Mouse (Mus musculus) heart, postnatal 0 days (tissue): ENCODE data around the gene Wwox. TPM values are rescaled to one million over a fixed set of nuclear protein-coding genes. Genes with fewer than 3 reads are reported as not detected.

Experiments
- ATAC-seq: fragments of 200-750 bp; cut with Nextera tagmentation; 2 replicates; pipeline ENCODE4 v1.8.0; 2017; ENCODE audit warnings: low read depth, moderate number of reproducible peaks, moderate library complexity; ENCODE audit not compliant: insufficient read depth
- DNase-seq: peaks from one replicate; pipeline ENCODE4 v3.0.0-alpha.2; 2016; ENCODE audit warnings: low spot score
- H3K27ac ChIP-seq: fragments of 300-500 bp; sonication (generic); 2 replicates; pipeline ENCODE4 v1.5.1; 2014; ENCODE audit warnings: low read depth, mild to moderate bottlenecking
- H3K27me3 ChIP-seq: fragments of 300-500 bp; sonication (generic); 2 replicates; pipeline ENCODE4 v1.6.1; 2014; ENCODE audit warnings: low read length, mixed read lengths; ENCODE audit not compliant: control insufficient read depth, insufficient read depth
- H3K36me3 ChIP-seq: fragments of 300-500 bp; sonication (generic); replicated peaks from 2 replicates; pipeline ENCODE4 v1.6.1; 2014; ENCODE audit warnings: low read length, mixed read lengths; ENCODE audit not compliant: control insufficient read depth, insufficient read depth
- H3K4me1 ChIP-seq: fragments of 300-500 bp; sonication (generic); 2 replicates; pipeline ENCODE4 v1.6.1; 2014; ENCODE audit warnings: antibody characterized with exemption; ENCODE audit not compliant: control insufficient read depth, insufficient read depth
- H3K4me2 ChIP-seq: fragments of 300-500 bp; sonication (generic); 2 replicates; pipeline ENCODE4 v1.6.1; 2014; ENCODE audit warnings: low read depth, mild to moderate bottlenecking, low read length, moderate library complexity
- H3K4me3 ChIP-seq: fragments of 300-500 bp; sonication (generic); 2 replicates; pipeline ENCODE4 v1.5.1; 2014; ENCODE audit warnings: low read depth, low read length
- H3K9ac ChIP-seq: fragments of 300-500 bp; sonication (generic); replicated peaks from 2 replicates; pipeline ENCODE4 v1.6.1; 2014; ENCODE audit warnings: low read depth, low read length, mixed read lengths
- H3K9me3 ChIP-seq: fragments of 300-500 bp; sonication (generic); replicated peaks from 2 replicates; pipeline ENCODE4 v1.6.1; 2016; ENCODE audit warnings: low read length; ENCODE audit not compliant: control insufficient read depth
- CTCF ChIP-seq: IDR thresholded peaks from 2 replicates; pipeline ENCODE4 v1.5.1; 2016; ENCODE audit warnings: antibody characterized with exemption, control low read depth, low read depth
- EP300 ChIP-seq: IDR thresholded peaks from 2 replicates; pipeline ENCODE4 v1.6.1; 2016; ENCODE audit warnings: antibody characterized with exemption, low read depth
- WGBS: fragments of 180-500 bp; shearing (Covaris S2); extraction: QIAGEN DNeasy Blood & Tissue Kit; methylation state at CpG from one replicate; pipeline ENCODE4 v1.1.7; 2014; 5-methylcytosine and 5-hydroxymethylcytosine counted together
- polyA plus RNA-seq: library from polyadenylated mRNA; unstranded; fragments of >200 nt; fragmentation: Nextera tagmentation; extraction: Ambion mirVana; gene quantifications from 2 replicates; pipeline ENCODE4 v1.2.1, GENCODE M21; 2015
- total RNA-seq: library from RNA; depleted of rRNA; stranded (reverse); fragments of >200 nt; gene quantifications from 2 replicates; pipeline ENCODE4 v1.2.3, GENCODE M21; 2014; ENCODE audit warnings: low replicate concordance

The Wwox gene
- total and polyA plus RNA-seq, 2 experiments from 2014 or later = 7.5 to 9.6 TPM

- Histone ChIP-seq H3K27ac (no peak overlapping the region), H3K4me1 (0 out of 2 replicates have a peak, but pooled peaks cover 8% of the 10 kb centered on the region), H3K4me2 (no peak overlapping the region), H3K4me3 (no peak overlapping the region), H3K27me3 (no peaks in the 10 kb centered on the region), H3K9me3 (no peaks in the 10 kb centered on the region), H3K36me3 (no peaks in the 10 kb centered on the region), H3K9ac (no peak overlapping the region)
- WGBS = 95% methylated on average over 6 of the region's 6 CpGs
- ATAC-seq (no peak), DNase-seq (no peak)
- TF ChIP-seq CTCF (no peak), EP300 (no peak)
Observed at GRCm38 (mm10) chr8:115350707-115351106, 911.3 kb downstream of the Wwox start.

- H3K27ac ChIP-seq = no peak overlapping the region
- no peaks in the 10 kb centered on the region for H3K9me3 ChIP-seq
- H3K4me2 ChIP-seq = no peak overlapping the region
- no peak overlapping the region for H3K9ac ChIP-seq
- no peak for ATAC-seq
- no peaks in the 10 kb centered on the region for H3K4me1 ChIP-seq
- H3K36me3 ChIP-seq = no peaks in the 10 kb centered on the region
- 58% methylated on average over 16 of the region's 16 CpGs for WGBS
- DNase-seq = no peak
- no peak overlapping the region for H3K4me3 ChIP-seq
- no peaks in the 10 kb centered on the region for H3K27me3 ChIP-seq
- TF ChIP-seq EP300 = no peak
- TF ChIP-seq CTCF = no peak
Observed at GRCm38 (mm10) chr8:115357663-115358335, 918.3 kb downstream of the Wwox start.

GRCm38 (mm10) chr8:115358481-115358880 is 919.0 kb downstream of the Wwox start:
- H3K36me3 ChIP-seq = no peaks in the 10 kb centered on the region
- TF ChIP-seq CTCF = no peak
- no peak for TF ChIP-seq EP300
- no peaks in the 10 kb centered on the region for H3K4me1 ChIP-seq
- ATAC-seq = no peak
- DNase-seq = no peak
- H3K4me2 ChIP-seq = no peak overlapping the region
- H3K4me3 ChIP-seq = no peak overlapping the region
- no peak overlapping the region for H3K27ac ChIP-seq
- 90% methylated on average over 11 of the region's 11 CpGs for WGBS
- no peaks in the 10 kb centered on the region for H3K27me3 ChIP-seq
- no peak overlapping the region for H3K9ac ChIP-seq
- H3K9me3 ChIP-seq = no peaks in the 10 kb centered on the region

GRCm38 (mm10) chr8:115359701-115360100 is 920.2 kb downstream of the Wwox start:
- WGBS = 65% methylated on average over 12 of the region's 12 CpGs
- no peak for TF ChIP-seq CTCF
- no peak for TF ChIP-seq EP300
- DNase-seq (no peak), ATAC-seq (no peak)
- Histone ChIP-seq H3K9me3 (no peaks in the 10 kb centered on the region), H3K9ac (no peak overlapping the region), H3K4me1 (no peaks in the 10 kb centered on the region), H3K4me3 (no peak overlapping the region), H3K27me3 (no peaks in the 10 kb centered on the region), H3K27ac (no peak overlapping the region), H3K36me3 (no peaks in the 10 kb centered on the region), H3K4me2 (no peak overlapping the region)

- no peaks in the 10 kb centered on the region for H3K27me3 ChIP-seq
- TF ChIP-seq EP300 (no peak), CTCF (no peak)
- 58% methylated on average over 7 of the region's 7 CpGs for WGBS
- no peak for ATAC-seq
- no peaks in the 10 kb centered on the region for H3K36me3 ChIP-seq
- H3K4me3 ChIP-seq = no peak overlapping the region
- no peaks in the 10 kb centered on the region for H3K4me1 ChIP-seq
- no peak overlapping the region for H3K27ac ChIP-seq
- H3K9ac ChIP-seq = no peak overlapping the region
- no peak overlapping the region for H3K4me2 ChIP-seq
- H3K9me3 ChIP-seq = no peaks in the 10 kb centered on the region
- DNase-seq = no peak
Observed at GRCm38 (mm10) chr8:115362518-115362917, 923.1 kb downstream of the Wwox start.

- Histone ChIP-seq H3K4me2 (peak overlapping the region; percentile 25; the same call in 1 of the 2 replicates), H3K4me1 (peaks cover 11% of the 10 kb centered on the region), H3K27me3 (no peaks in the 10 kb centered on the region), H3K9me3 (no peaks in the 10 kb centered on the region), H3K4me3 (no peak overlapping the region), H3K9ac (no peak overlapping the region), H3K27ac (no peak overlapping the region), H3K36me3 (no peaks in the 10 kb centered on the region)
- 33% methylated on average over 4 of the region's 4 CpGs for WGBS
- DNase-seq (no peak), ATAC-seq (no peak)
- TF ChIP-seq EP300 = no peak
- no peak for TF ChIP-seq CTCF
Observed at GRCm38 (mm10) chr8:115374957-115375356, 935.5 kb downstream of the Wwox start.
